Mouse (Mus musculus): ENCODE measurements around the gene Ralgds. TPM values are rescaled to one million over a fixed set of nuclear protein-coding genes. Genes with fewer than 3 reads are reported as not detected.

The Ralgds gene
- polyA plus RNA-seq, 1 experiment from 2014 or later, result 15.6 TPM

GRCm38 (mm10) chr2:28525943-28526876 lies 13.3 kb downstream of the Ralgds start:
- Histone ChIP-seq H3K4me2 (replicated peaks; ENCODE audit: low read depth) (peak overlapping the region; percentile 46), H3K9ac (ENCODE audit: low read depth, low read length) (no peak overlapping the region), H3K4me1 (replicated peaks; ENCODE audit: control insufficient read depth, insufficient read depth, low read length) (peaks cover 13% of the 10 kb centered on the region), H3K36me3 (ENCODE audit: control insufficient read depth, insufficient read depth) (0 out of 2 replicates have a peak, but pooled peaks cover 9% of the 10 kb centered on the region), H3K27me3 (replicated peaks; ENCODE audit: control insufficient read depth, insufficient read depth, low read length) (no peaks in the 10 kb centered on the region), H3K9me3 (ENCODE audit: control insufficient read depth) (no peaks in the 10 kb centered on the region), H3K4me3 (ENCODE audit: low read depth, low read length) (no peak overlapping the region), H3K27ac (ENCODE audit: low read depth, low read length) (peak overlapping the region; percentile 82)
- ATAC-seq, result peak; percentile 50
- WGBS, result 16% methylated on average over 12 of the region's 12 CpGs
- peak; percentile 72 for TF ChIP-seq CTCF (IDR thresholded peaks at IDR 0.05; ENCODE audit: low read depth)

- no peaks in the 10 kb centered on the region for H3K27me3 ChIP-seq (replicated peaks; ENCODE audit: control insufficient read depth, insufficient read depth, low read length)
- H3K4me1 ChIP-seq (replicated peaks; ENCODE audit: control insufficient read depth, insufficient read depth, low read length), result peaks cover 15% of the 10 kb centered on the region
- no peak for ATAC-seq
- no peak overlapping the region for H3K27ac ChIP-seq (ENCODE audit: low read depth, low read length)
- TF ChIP-seq CTCF (IDR thresholded peaks at IDR 0.05; ENCODE audit: low read depth), result no peak
- H3K4me2 ChIP-seq (replicated peaks; ENCODE audit: low read depth), result no peak overlapping the region
- H3K4me3 ChIP-seq (ENCODE audit: low read depth, low read length), result no peak overlapping the region
- 95% methylated on average over 20 of the region's 20 CpGs for WGBS
- H3K9me3 ChIP-seq (ENCODE audit: control insufficient read depth), result no peaks in the 10 kb centered on the region
- no peak overlapping the region for H3K9ac ChIP-seq (ENCODE audit: low read depth, low read length)
- 0 out of 2 replicates have a peak, but pooled peaks cover 2% of the 10 kb centered on the region for H3K36me3 ChIP-seq (ENCODE audit: control insufficient read depth, insufficient read depth)
Measured at GRCm38 (mm10) chr2:28527436-28528353, 14.8 kb downstream of the Ralgds start.

GRCm38 (mm10) chr2:28528354-28528730 lies 15.4 kb downstream of the Ralgds start:
- Histone ChIP-seq H3K9me3 (ENCODE audit: control insufficient read depth) (no peaks in the 10 kb centered on the region), H3K4me1 (replicated peaks; ENCODE audit: control insufficient read depth, insufficient read depth, low read length) (peaks cover 16% of the 10 kb centered on the region), H3K4me3 (ENCODE audit: low read depth, low read length) (no peak overlapping the region), H3K27ac (ENCODE audit: low read depth, low read length) (no peak overlapping the region), H3K4me2 (replicated peaks; ENCODE audit: low read depth) (no peak overlapping the region), H3K9ac (ENCODE audit: low read depth, low read length) (no peak overlapping the region), H3K27me3 (replicated peaks; ENCODE audit: control insufficient read depth, insufficient read depth, low read length) (no peaks in the 10 kb centered on the region), H3K36me3 (ENCODE audit: control insufficient read depth, insufficient read depth) (no peaks in the 10 kb centered on the region)
- WGBS, result 88% methylated on average over 7 of the region's 7 CpGs
- ATAC-seq, result no peak
- no peak for TF ChIP-seq CTCF (IDR thresholded peaks at IDR 0.05; ENCODE audit: low read depth)

GRCm38 (mm10) chr2:28529856-28530255 lies 16.9 kb downstream of the Ralgds start:
- Histone ChIP-seq H3K4me2 (replicated peaks; ENCODE audit: low read depth) (no peak overlapping the region), H3K36me3 (ENCODE audit: control insufficient read depth, insufficient read depth) (no peaks in the 10 kb centered on the region), H3K4me3 (ENCODE audit: low read depth, low read length) (no peak overlapping the region), H3K9ac (ENCODE audit: low read depth, low read length) (no peak overlapping the region), H3K9me3 (ENCODE audit: control insufficient read depth) (no peaks in the 10 kb centered on the region), H3K27me3 (replicated peaks; ENCODE audit: control insufficient read depth, insufficient read depth, low read length) (no peaks in the 10 kb centered on the region), H3K27ac (ENCODE audit: low read depth, low read length) (no peak overlapping the region), H3K4me1 (replicated peaks; ENCODE audit: control insufficient read depth, insufficient read depth, low read length) (peaks cover 17% of the 10 kb centered on the region)
- no peak for TF ChIP-seq CTCF (IDR thresholded peaks at IDR 0.05; ENCODE audit: low read depth)
- ATAC-seq, result no peak
- WGBS, result 65% methylated on average over 4 of the region's 4 CpGs

- no peak overlapping the region for H3K4me3 ChIP-seq (ENCODE audit: low read depth, low read length)
- no peaks in the 10 kb centered on the region for H3K9me3 ChIP-seq (ENCODE audit: control insufficient read depth)
- no peak overlapping the region for H3K4me2 ChIP-seq (replicated peaks; ENCODE audit: low read depth)
- 68% methylated on average over 7 of the region's 7 CpGs for WGBS
- no peaks in the 10 kb centered on the region for H3K27me3 ChIP-seq (replicated peaks; ENCODE audit: control insufficient read depth, insufficient read depth, low read length)
- peaks cover 17% of the 10 kb centered on the region for H3K4me1 ChIP-seq (replicated peaks; ENCODE audit: control insufficient read depth, insufficient read depth, low read length)
- H3K9ac ChIP-seq (ENCODE audit: low read depth, low read length), result no peak overlapping the region
- H3K27ac ChIP-seq (ENCODE audit: low read depth, low read length), result no peak overlapping the region
- no peak for ATAC-seq
- no peak for TF ChIP-seq CTCF (IDR thresholded peaks at IDR 0.05; ENCODE audit: low read depth)
- H3K36me3 ChIP-seq (ENCODE audit: control insufficient read depth, insufficient read depth), result no peaks in the 10 kb centered on the region
Measured at GRCm38 (mm10) chr2:28530311-28530710, 17.4 kb downstream of the Ralgds start.

Measured in intestine, postnatal 0 days (tissue).